Mouse (Mus musculus) hindbrain, embryonic 13.5 days (tissue): ENCODE measurements at regions not wholly inside any gene's neighbourhood (a gene's known extent, or its start where the extent isn't known, plus 50 kb on each side); places are given as distances from the start of the nearest gene placed in this dataset.

Experiments
- ATAC-seq: fragments of 200-750 bp; cut with Nextera tagmentation; 2 replicates; pipeline ENCODE4 v1.8.0; 2017; ENCODE audit warnings: moderate TSS enrichment; ENCODE audit not compliant: low FRiP score
- H3K27ac ChIP-seq: fragments of 300-500 bp; sonication (generic); 2 replicates; pipeline ENCODE4 v1.5.1; 2015; ENCODE audit warnings: inconsistent platforms, mild to moderate bottlenecking, moderate library complexity
- H3K27me3 ChIP-seq: fragments of 300-500 bp; sonication (generic); 2 replicates; pipeline ENCODE4 v1.6.1; 2015; ENCODE audit warnings: mild to moderate bottlenecking, inconsistent platforms
- H3K36me3 ChIP-seq: fragments of 300-500 bp; sonication (generic); 2 replicates; pipeline ENCODE4 v1.6.1; 2015; ENCODE audit warnings: mild to moderate bottlenecking, inconsistent platforms
- H3K4me1 ChIP-seq: fragments of 300-500 bp; sonication (generic); replicated peaks from 2 replicates; pipeline ENCODE4 v1.6.1; 2015; ENCODE audit warnings: inconsistent platforms
- H3K4me2 ChIP-seq: fragments of 300-500 bp; sonication (generic); 2 replicates; pipeline ENCODE4 v1.6.1; 2015; ENCODE audit warnings: inconsistent platforms, mild to moderate bottlenecking, moderate library complexity
- H3K4me3 ChIP-seq: fragments of 300-500 bp; sonication (generic); 2 replicates; pipeline ENCODE4 v1.5.1; 2015; ENCODE audit warnings: mild to moderate bottlenecking, inconsistent platforms
- H3K9ac ChIP-seq: fragments of 300-500 bp; sonication (generic); 2 replicates; pipeline ENCODE4 v1.6.1; 2015; ENCODE audit warnings: mild to moderate bottlenecking, inconsistent platforms
- H3K9me3 ChIP-seq: fragments of 300-500 bp; sonication (generic); 2 replicates; pipeline ENCODE4 v1.6.1; 2016; ENCODE audit warnings: inconsistent platforms
- WGBS: fragments of 180-500 bp; shearing (Covaris S2); methylation state at CpG from one replicate; pipeline ENCODE4 v1.1.7; 2015; 5-methylcytosine and 5-hydroxymethylcytosine counted together

GRCm38 (mm10) chr1:63365126-63365525 is 80.6 kb upstream of the Adam23 start:
- no peak overlapping the region for H3K4me3 ChIP-seq
- H3K27me3 ChIP-seq, result no peaks in the 10 kb centered on the region
- H3K4me1 ChIP-seq, result peaks cover 13% of the 10 kb centered on the region
- no peaks in the 10 kb centered on the region for H3K9me3 ChIP-seq
- H3K4me2 ChIP-seq, result no peak overlapping the region
- no peaks in the 10 kb centered on the region for H3K36me3 ChIP-seq
- ATAC-seq, result no peak
- no peak overlapping the region for H3K9ac ChIP-seq
- H3K27ac ChIP-seq, result no peak overlapping the region
- 97% methylated on average over 20 of the region's 20 CpGs for WGBS

DNA sequence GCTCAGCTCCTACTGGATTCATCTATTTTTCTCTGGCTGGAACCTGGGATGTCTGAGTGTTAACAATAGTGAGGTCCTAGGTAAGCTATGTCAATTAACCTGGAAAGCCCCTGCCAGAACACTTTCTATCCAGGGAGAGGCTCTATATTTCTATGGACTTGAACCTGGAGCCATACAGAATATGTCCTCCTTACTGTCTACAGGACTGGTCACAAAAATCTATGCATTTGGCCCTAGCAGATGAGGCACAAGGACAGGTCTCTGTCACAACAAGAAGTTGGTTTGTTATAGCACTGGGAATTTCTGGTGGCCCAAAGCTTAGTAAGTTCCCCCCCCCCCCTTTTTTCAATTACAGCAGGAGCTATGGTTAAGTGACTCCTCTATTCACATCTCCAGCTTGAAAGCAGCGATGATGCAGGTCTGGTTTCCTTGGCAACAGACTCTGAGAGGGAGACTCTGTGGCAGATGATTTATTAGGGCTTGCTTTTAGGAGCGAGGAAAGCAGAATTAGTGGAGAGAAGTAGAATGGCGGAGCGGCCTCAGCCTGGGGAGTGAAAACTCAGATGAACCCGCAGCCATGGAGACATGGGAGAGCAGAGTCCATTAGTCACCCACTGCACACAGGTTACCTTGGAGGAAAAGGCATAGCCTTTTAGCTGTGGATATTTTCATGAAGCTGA is 77.9 kb upstream of the Adam23 start:
- Histone ChIP-seq H3K4me3 (no peak overlapping the region), H3K36me3 (no peaks in the 10 kb centered on the region), H3K4me1 (peaks cover 13% of the 10 kb centered on the region), H3K4me2 (0 out of 2 replicates have a peak overlapping the region, but pooled peaks have one; percentile 32), H3K9me3 (no peaks in the 10 kb centered on the region), H3K27ac (peak overlapping the region; percentile 88), H3K27me3 (no peaks in the 10 kb centered on the region), H3K9ac (no peak overlapping the region)
- WGBS, result 14% methylated on average over 5 of the region's 5 CpGs
- ATAC-seq, result peak; percentile 96

- 45% methylated on average over 3 of the region's 3 CpGs for WGBS
- H3K27ac ChIP-seq, result peak overlapping the region; percentile 55; the same call in 1 of the 2 replicates
- ATAC-seq, result no peak
Measured at GRCm38 (mm10) chr1:63368921-63369320, 76.8 kb upstream of the Adam23 start.

DNA sequence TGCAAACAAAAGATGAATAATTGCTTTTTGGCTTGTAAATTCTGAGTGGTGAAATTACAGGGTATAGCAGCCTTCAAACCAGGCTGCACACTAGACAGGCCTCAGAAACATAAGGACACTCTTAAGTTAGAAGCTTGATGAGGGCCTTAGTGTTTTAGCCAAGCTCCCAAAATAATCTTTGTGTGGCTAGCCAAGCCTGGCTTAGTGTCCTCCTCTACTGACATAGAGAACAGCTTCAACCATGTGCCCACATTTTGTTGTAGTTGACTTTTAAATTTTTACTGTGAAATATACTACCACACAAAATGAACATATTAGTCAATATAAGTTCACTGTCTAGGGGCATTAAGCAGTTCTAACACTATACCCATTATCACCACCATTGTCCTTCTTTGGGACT is 76.1 kb upstream of the Adam23 start:
- Histone ChIP-seq H3K4me2 (no peak overlapping the region), H3K27ac (peak overlapping the region; percentile 36; the same call in 1 of the 2 replicates), H3K4me1 (peaks cover 13% of the 10 kb centered on the region), H3K36me3 (no peaks in the 10 kb centered on the region), H3K27me3 (no peaks in the 10 kb centered on the region), H3K9me3 (no peaks in the 10 kb centered on the region), H3K9ac (no peak overlapping the region), H3K4me3 (no peak overlapping the region)
- no peak for ATAC-seq

More at GRCm38 (mm10) chr1:63368921-63369320, 76.8 kb upstream of the Adam23 start:
- Histone ChIP-seq H3K9me3 (no peaks in the 10 kb centered on the region), H3K36me3 (no peaks in the 10 kb centered on the region), H3K4me3 (no peak overlapping the region), H3K4me2 (no peak overlapping the region), H3K4me1 (peaks cover 13% of the 10 kb centered on the region), H3K27me3 (no peaks in the 10 kb centered on the region), H3K9ac (no peak overlapping the region)

- H3K27ac ChIP-seq, result no peak overlapping the region
- no peak overlapping the region for H3K9ac ChIP-seq
- H3K9me3 ChIP-seq, result no peaks in the 10 kb centered on the region
- H3K36me3 ChIP-seq, result no peaks in the 10 kb centered on the region
- WGBS, result 77% methylated on average over 3 of the region's 3 CpGs
- no peak for ATAC-seq
- no peak overlapping the region for H3K4me3 ChIP-seq
- no peak overlapping the region for H3K4me2 ChIP-seq
- peaks cover 5% of the 10 kb centered on the region for H3K4me1 ChIP-seq
- H3K27me3 ChIP-seq, result no peaks in the 10 kb centered on the region
Measured at GRCm38 (mm10) chr1:63383110-63383509, 62.6 kb upstream of the Adam23 start.

DNA sequence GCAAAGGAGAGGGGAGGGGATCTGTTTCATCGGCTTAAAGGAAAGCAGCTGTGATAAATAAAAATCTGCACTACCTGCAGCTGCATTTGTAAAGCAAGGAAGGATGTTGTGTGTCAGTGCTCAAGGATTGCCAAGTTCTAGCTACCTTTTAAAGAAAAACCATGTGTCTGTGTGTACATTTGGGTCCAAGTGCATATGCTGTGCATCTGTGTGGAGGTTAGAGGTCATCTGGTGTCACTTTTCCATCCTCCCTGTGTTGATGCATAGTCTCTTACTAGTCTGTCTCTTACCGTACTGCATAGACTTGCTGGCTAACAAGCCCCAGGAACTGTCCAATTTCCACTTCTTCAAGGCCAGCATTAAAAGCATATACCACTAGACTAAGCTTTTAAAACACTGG is 60.6 kb upstream of the Adam23 start:
- Histone ChIP-seq H3K4me3 (no peak overlapping the region), H3K9ac (no peak overlapping the region), H3K4me2 (no peak overlapping the region), H3K27ac (no peak overlapping the region), H3K27me3 (no peaks in the 10 kb centered on the region), H3K36me3 (no peaks in the 10 kb centered on the region), H3K4me1 (peaks cover 10% of the 10 kb centered on the region), H3K9me3 (no peaks in the 10 kb centered on the region)
- no peak for ATAC-seq
- WGBS, result 75% methylated on average over 2 of the region's 2 CpGs

- ATAC-seq, result no peak
- WGBS, result 77% methylated on average over 3 of the region's 3 CpGs
- Histone ChIP-seq H3K9ac (no peak overlapping the region), H3K36me3 (no peaks in the 10 kb centered on the region), H3K4me2 (no peak overlapping the region), H3K27ac (no peak overlapping the region), H3K9me3 (no peaks in the 10 kb centered on the region), H3K4me3 (no peak overlapping the region), H3K27me3 (no peaks in the 10 kb centered on the region), H3K4me1 (no peaks in the 10 kb centered on the region)
Measured at GRCm38 (mm10) chr1:63395427-63395826, 50.3 kb upstream of the Adam23 start.
